Comparison of ENCODE assay signal across 13 mouse cellular contexts in genomic region chr11:68261162-68261892, GRCm38 (mm10).
A peak's percentile ranks its signal among the peaks of the same experiment; 100 is the strongest.
DNase-seq lines count a peak whose midpoint lies in the region; ATAC-seq and TF ChIP-seq lines count a peak whose summit lies in the region.
"Had no signal": no experiment of that assay in that cellular context is flagged by ENCODE, and none has a peak within 500 bp of the region (broad histone marks: within the 10 kb centered on the region; RNA-seq: fewer than 3 reads in every experiment).

No protein-coding gene starts in this region.

- no peak for DNase-seq in heart, postnatal 0 days (ENCODE audit: low spot score)
- no peak for DNase-seq in lung, postnatal 10 days
- DNase-seq in embryonic facial prominence, embryonic 14.5 days (ENCODE audit: low spot score): no peak
- DNase-seq in thymus, postnatal 14 days: peak; percentile 42
- no peak for DNase-seq in right cerebral cortex, postnatal 4 days
- DNase-seq: adrenal gland, postnatal 25 days; forebrain, postnatal 0 days; gastrocnemius, postnatal 25 days; liver, embryonic 13.5 days had no signal

- H3K9ac ChIP-seq in heart, postnatal 0 days (replicated peaks; ENCODE audit: low read depth, low read length): no peak overlapping the region
- H3K9ac ChIP-seq in heart, embryonic 11.5 days (ENCODE audit: low read depth, low read length): no peak overlapping the region
- peak overlapping the region; percentile 29; the same call in 1 of the 2 replicates for H3K9ac ChIP-seq in lung, embryonic 16.5 days (ENCODE audit: low read length)
- H3K9ac ChIP-seq in embryonic facial prominence, embryonic 14.5 days (ENCODE audit: low read depth, low read length): no peak overlapping the region
- H3K9ac ChIP-seq: forebrain, postnatal 0 days; hindbrain, embryonic 15.5 days; liver, embryonic 13.5 days had no signal

- no peaks in the 10 kb centered on the region for H3K4me1 ChIP-seq in heart, postnatal 0 days (ENCODE audit: control insufficient read depth, insufficient read depth)
- H3K4me1 ChIP-seq in heart, embryonic 11.5 days (ENCODE audit: control insufficient read depth, insufficient read depth, low read length): no peaks in the 10 kb centered on the region
- H3K4me1 ChIP-seq in lung, embryonic 16.5 days (replicated peaks; ENCODE audit: control insufficient read depth, insufficient read depth, low read length): peaks cover 9% of the 10 kb centered on the region; the same call in 1 of the 2 replicates
- H3K4me1 ChIP-seq in embryonic facial prominence, embryonic 14.5 days (ENCODE audit: control insufficient read depth, insufficient read depth, low read length): peaks cover 5% of the 10 kb centered on the region; the same call in 1 of the 2 replicates
- H3K4me1 ChIP-seq: hindbrain, embryonic 15.5 days; liver, embryonic 13.5 days had no signal

- no peaks in the 10 kb centered on the region for H3K27me3 ChIP-seq in heart, postnatal 0 days (ENCODE audit: control insufficient read depth, insufficient read depth, low read length)
- H3K27me3 ChIP-seq in heart, embryonic 11.5 days (ENCODE audit: control insufficient read depth, insufficient read depth, low read length): no peaks in the 10 kb centered on the region; the same call in 1 of the 2 replicates
- H3K27me3 ChIP-seq in lung, embryonic 16.5 days (ENCODE audit: control insufficient read depth, insufficient read depth, low read depth, low read length): no peaks in the 10 kb centered on the region
- no peaks in the 10 kb centered on the region for H3K27me3 ChIP-seq in embryonic facial prominence, embryonic 14.5 days (replicated peaks; ENCODE audit: control insufficient read depth, insufficient read depth, low read length)
- H3K27me3 ChIP-seq: hindbrain, embryonic 15.5 days; liver, embryonic 13.5 days had no signal

- no peak overlapping the region for H3K4me2 ChIP-seq in heart, postnatal 0 days (ENCODE audit: low read depth, low read length)
- no peak overlapping the region for H3K4me2 ChIP-seq in heart, embryonic 11.5 days
- no peak overlapping the region for H3K4me2 ChIP-seq in lung, embryonic 16.5 days (ENCODE audit: low read depth, low read length)
- no peak overlapping the region for H3K4me2 ChIP-seq in embryonic facial prominence, embryonic 14.5 days (ENCODE audit: low read depth, low read length)
- H3K4me2 ChIP-seq: hindbrain, embryonic 15.5 days; liver, embryonic 13.5 days had no signal

- peak overlapping the region; percentile 49 for H3K27ac ChIP-seq in heart, postnatal 0 days (ENCODE audit: low read depth)
- no peak overlapping the region for H3K27ac ChIP-seq in heart, embryonic 11.5 days (ENCODE audit: low read depth, low read length)
- no peak overlapping the region for H3K27ac ChIP-seq in lung, embryonic 16.5 days (ENCODE audit: low read length)
- no peak overlapping the region for H3K27ac ChIP-seq in embryonic facial prominence, embryonic 14.5 days (replicated peaks; ENCODE audit: low read depth, low read length)
- H3K27ac ChIP-seq: hindbrain, embryonic 15.5 days; liver, embryonic 13.5 days had no signal

- H3K36me3 ChIP-seq in heart, postnatal 0 days (replicated peaks; ENCODE audit: control insufficient read depth, insufficient read depth, low read length): peaks cover 12% of the 10 kb centered on the region; the same call in 1 of the 2 replicates
- H3K36me3 ChIP-seq in heart, embryonic 11.5 days (ENCODE audit: control insufficient read depth, insufficient read depth, low read length): no peaks in the 10 kb centered on the region
- no peaks in the 10 kb centered on the region for H3K36me3 ChIP-seq in lung, embryonic 16.5 days (ENCODE audit: control insufficient read depth, insufficient read depth, low read length)
- no peaks in the 10 kb centered on the region for H3K36me3 ChIP-seq in embryonic facial prominence, embryonic 14.5 days (ENCODE audit: control insufficient read depth, insufficient read depth, low read length)
- H3K36me3 ChIP-seq: hindbrain, embryonic 15.5 days; liver, embryonic 13.5 days had no signal

- no peak for ATAC-seq in heart, postnatal 0 days (ENCODE audit: insufficient read depth, low read depth)
- ATAC-seq in heart, embryonic 11.5 days (replicated peaks; ENCODE audit: insufficient number of reproducible peaks, low FRiP score, low TSS enrichment): no peak
- ATAC-seq in lung, embryonic 16.5 days (ENCODE audit: low read depth): no peak
- ATAC-seq in embryonic facial prominence, embryonic 14.5 days (ENCODE audit: low read depth): peak; percentile 53; the same call in 1 of the 2 replicates
- ATAC-seq: forebrain, postnatal 0 days had no signal

- H3K9me3 ChIP-seq in heart, postnatal 0 days (replicated peaks; ENCODE audit: control insufficient read depth, low read length): no peaks in the 10 kb centered on the region
- no peaks in the 10 kb centered on the region for H3K9me3 ChIP-seq in heart, embryonic 11.5 days (replicated peaks; ENCODE audit: control insufficient read depth, low read length)
- no peaks in the 10 kb centered on the region for H3K9me3 ChIP-seq in lung, embryonic 16.5 days (ENCODE audit: control insufficient read depth, low read length)
- no peaks in the 10 kb centered on the region for H3K9me3 ChIP-seq in embryonic facial prominence, embryonic 14.5 days (ENCODE audit: control insufficient read depth, low read length)
- H3K9me3 ChIP-seq: hindbrain, embryonic 15.5 days; liver, embryonic 13.5 days; megakaryocyte, embryonic 14.5 days had no signal

- no peak for TF ChIP-seq CTCF in heart, postnatal 0 days (IDR thresholded peaks at IDR 0.05; ENCODE audit: low read depth)

- TF ChIP-seq EP300 in heart, postnatal 0 days (IDR thresholded peaks at IDR 0.05; ENCODE audit: low read depth): no peak

- 64% methylated on average over 10 of the region's 10 CpGs for WGBS in heart, postnatal 0 days
- WGBS in heart, embryonic 11.5 days (ENCODE audit: insufficient replicate concordance): 68% methylated on average over 10 of the region's 10 CpGs
- 57% methylated on average over 10 of the region's 10 CpGs for WGBS in lung, embryonic 16.5 days
- 58% methylated on average over 10 of the region's 10 CpGs for WGBS in embryonic facial prominence, embryonic 14.5 days

- H3K4me3 ChIP-seq in heart, postnatal 0 days (ENCODE audit: low read depth, low read length): no peak overlapping the region
- H3K4me3 ChIP-seq in heart, embryonic 11.5 days (ENCODE audit: low read depth, low read length): no peak overlapping the region
- no peak overlapping the region for H3K4me3 ChIP-seq in lung, embryonic 16.5 days (ENCODE audit: low read length)
- H3K4me3 ChIP-seq in embryonic facial prominence, embryonic 14.5 days (ENCODE audit: low read depth, low read length): no peak overlapping the region
- H3K4me3 ChIP-seq: hindbrain, embryonic 15.5 days; liver, embryonic 13.5 days; megakaryocyte, embryonic 14.5 days had no signal
